Mouse (Mus musculus): Measurements from ENCODE around the gene Zfhx3. TPM values are rescaled to one million over a fixed set of nuclear protein-coding genes. Genes with fewer than 3 reads are reported as not detected.

The Zfhx3 gene
- polyA plus RNA-seq, 1 experiment from 2014 or later = 17.8 TPM

DNA sequence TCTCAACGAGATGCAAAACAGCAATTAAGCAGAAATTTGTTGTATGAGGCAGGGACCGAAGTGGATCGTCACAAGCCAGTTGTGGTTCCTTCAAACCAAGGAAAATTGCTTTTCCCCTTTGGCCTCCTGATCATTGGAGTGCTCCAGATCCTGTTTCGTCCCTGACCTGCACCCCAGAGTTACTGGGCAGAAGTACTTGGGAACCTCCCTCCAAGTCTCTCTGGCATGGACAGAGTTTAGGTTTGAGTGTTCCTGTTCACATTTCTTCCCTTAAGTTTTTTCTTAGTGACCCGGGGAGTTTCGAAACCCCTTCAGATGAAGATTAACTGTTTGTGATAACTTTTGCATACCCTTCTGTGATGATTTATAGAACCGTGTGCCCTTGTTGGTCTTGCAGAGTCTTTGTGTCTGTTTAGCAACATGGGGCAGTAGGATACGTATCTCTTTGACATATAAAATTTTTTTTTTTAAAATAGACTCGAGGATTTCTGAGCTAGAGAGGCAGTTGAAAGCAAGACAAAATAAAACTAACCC, 788.5 kb downstream of the Zfhx3 start:
- no peak for ATAC-seq
- peaks cover 8% of the 10 kb centered on the region for H3K27me3 ChIP-seq (replicated peaks; ENCODE audit: control insufficient read depth, insufficient read depth, low read length)
- H3K4me2 ChIP-seq (ENCODE audit: low read length) = no peak overlapping the region
- peaks cover 6% of the 10 kb centered on the region for H3K4me1 ChIP-seq (ENCODE audit: control insufficient read depth, insufficient read depth, low read depth, low read length)
- H3K27ac ChIP-seq (ENCODE audit: low read depth, low read length) = no peak overlapping the region
- no peak overlapping the region for H3K4me3 ChIP-seq (ENCODE audit: low read length)
- no peaks in the 10 kb centered on the region for H3K36me3 ChIP-seq (ENCODE audit: control insufficient read depth, insufficient read depth, low read length)
- no peak overlapping the region for H3K9ac ChIP-seq (ENCODE audit: low read depth, low read length)
- H3K9me3 ChIP-seq (ENCODE audit: control insufficient read depth, low read length) = no peaks in the 10 kb centered on the region
- WGBS = 51% methylated on average over 9 of the region's 9 CpGs

DNA sequence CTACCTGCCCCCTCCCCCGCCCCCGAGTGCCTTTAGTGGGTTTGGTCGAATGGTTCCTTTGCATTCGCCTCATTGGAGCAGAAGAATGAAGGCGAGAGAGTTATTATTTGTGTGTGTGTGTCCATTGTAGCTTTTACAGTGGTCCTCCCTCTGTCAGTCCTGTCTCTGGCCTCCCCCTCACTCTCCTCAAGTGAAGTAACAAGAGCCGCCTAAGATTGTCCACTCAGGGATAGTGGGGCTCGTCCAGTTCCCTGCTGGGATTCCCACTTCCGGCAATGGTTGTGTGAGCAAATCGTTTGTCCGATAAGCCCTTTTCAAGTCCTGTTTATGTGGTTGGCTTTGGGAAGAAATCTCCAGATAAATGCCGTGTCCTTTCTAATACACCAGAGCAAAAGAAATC, 790.1 kb downstream of the Zfhx3 start:
- peaks cover 6% of the 10 kb centered on the region for H3K4me1 ChIP-seq (ENCODE audit: control insufficient read depth, insufficient read depth, low read depth, low read length)
- H3K9ac ChIP-seq (ENCODE audit: low read depth, low read length) = no peak overlapping the region
- no peaks in the 10 kb centered on the region for H3K36me3 ChIP-seq (ENCODE audit: control insufficient read depth, insufficient read depth, low read length)
- H3K4me2 ChIP-seq (ENCODE audit: low read length) = no peak overlapping the region; the same call in 1 of the 2 replicates
- no peak for ATAC-seq
- WGBS = 19% methylated on average over 11 of the region's 11 CpGs
- no peaks in the 10 kb centered on the region for H3K9me3 ChIP-seq (ENCODE audit: control insufficient read depth, low read length)
- H3K27me3 ChIP-seq (replicated peaks; ENCODE audit: control insufficient read depth, insufficient read depth, low read length) = peaks cover 8% of the 10 kb centered on the region; the same call in 1 of the 2 replicates
- no peak overlapping the region for H3K27ac ChIP-seq (ENCODE audit: low read depth, low read length)
- H3K4me3 ChIP-seq (ENCODE audit: low read length) = no peak overlapping the region

DNA sequence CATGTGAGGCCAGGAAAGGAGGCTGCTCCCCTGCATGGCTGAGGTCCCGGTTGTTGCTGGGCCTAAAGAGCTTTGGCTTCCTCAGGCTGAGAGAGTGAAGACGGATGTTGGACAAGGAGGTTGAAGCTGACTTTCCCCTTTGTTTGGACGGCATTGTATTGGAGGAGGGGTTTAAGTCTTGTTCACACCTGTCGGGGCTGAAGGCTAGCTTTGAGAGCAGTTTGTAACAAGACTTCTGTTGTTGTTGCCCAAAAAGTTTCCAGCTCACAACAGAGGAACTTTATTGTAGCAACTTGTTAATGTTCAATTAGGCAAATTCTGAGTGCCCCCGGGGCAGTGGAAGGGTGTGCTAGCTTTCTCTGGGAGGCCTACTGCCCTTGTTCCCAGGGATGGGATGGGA, 790.9 kb downstream of the Zfhx3 start:
- H3K4me3 ChIP-seq (ENCODE audit: low read length) = no peak overlapping the region
- peaks cover 6% of the 10 kb centered on the region for H3K4me1 ChIP-seq (ENCODE audit: control insufficient read depth, insufficient read depth, low read depth, low read length)
- H3K36me3 ChIP-seq (ENCODE audit: control insufficient read depth, insufficient read depth, low read length) = no peaks in the 10 kb centered on the region
- H3K27me3 ChIP-seq (replicated peaks; ENCODE audit: control insufficient read depth, insufficient read depth, low read length) = peaks cover 7% of the 10 kb centered on the region; the same call in 1 of the 2 replicates
- WGBS = 69% methylated on average over 5 of the region's 5 CpGs
- H3K27ac ChIP-seq (ENCODE audit: low read depth, low read length) = no peak overlapping the region
- no peak overlapping the region for H3K9ac ChIP-seq (ENCODE audit: low read depth, low read length)
- no peak for ATAC-seq
- H3K9me3 ChIP-seq (ENCODE audit: control insufficient read depth, low read length) = no peaks in the 10 kb centered on the region
- no peak overlapping the region for H3K4me2 ChIP-seq (ENCODE audit: low read length)

DNA sequence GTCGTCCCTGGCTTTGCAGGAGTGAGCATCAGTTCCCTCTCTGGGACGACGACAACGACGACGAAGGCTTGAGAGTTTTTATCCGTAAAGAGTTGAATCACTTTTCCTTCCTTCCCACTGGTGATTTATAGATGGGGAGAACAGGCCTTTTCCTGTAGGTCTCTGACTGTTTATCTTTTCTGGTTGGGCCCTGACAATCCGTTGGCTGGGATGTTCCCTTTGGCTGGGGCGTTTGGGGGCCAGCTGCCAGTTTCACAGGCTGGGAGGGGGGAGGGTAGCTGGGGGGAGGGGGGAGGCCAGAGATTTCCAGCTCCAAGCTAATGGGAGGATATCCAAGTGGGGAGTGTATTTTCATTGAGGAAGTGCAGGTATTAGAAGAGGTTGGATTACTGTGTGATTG, 794.0 kb downstream of the Zfhx3 start:
- no peak for ATAC-seq
- Histone ChIP-seq H3K9ac (ENCODE audit: low read depth, low read length) (no peak overlapping the region), H3K27ac (ENCODE audit: low read depth, low read length) (no peak overlapping the region), H3K36me3 (ENCODE audit: control insufficient read depth, insufficient read depth, low read length) (no peaks in the 10 kb centered on the region), H3K4me2 (ENCODE audit: low read length) (no peak overlapping the region), H3K9me3 (ENCODE audit: control insufficient read depth, low read length) (no peaks in the 10 kb centered on the region), H3K27me3 (replicated peaks; ENCODE audit: control insufficient read depth, insufficient read depth, low read length) (0 out of 2 replicates have a peak, but pooled peaks cover 2% of the 10 kb centered on the region), H3K4me3 (ENCODE audit: low read length) (no peak overlapping the region), H3K4me1 (ENCODE audit: control insufficient read depth, insufficient read depth, low read depth, low read length) (peaks cover under 1% of the 10 kb centered on the region)
- WGBS = 26% methylated on average over 9 of the region's 9 CpGs

DNA sequence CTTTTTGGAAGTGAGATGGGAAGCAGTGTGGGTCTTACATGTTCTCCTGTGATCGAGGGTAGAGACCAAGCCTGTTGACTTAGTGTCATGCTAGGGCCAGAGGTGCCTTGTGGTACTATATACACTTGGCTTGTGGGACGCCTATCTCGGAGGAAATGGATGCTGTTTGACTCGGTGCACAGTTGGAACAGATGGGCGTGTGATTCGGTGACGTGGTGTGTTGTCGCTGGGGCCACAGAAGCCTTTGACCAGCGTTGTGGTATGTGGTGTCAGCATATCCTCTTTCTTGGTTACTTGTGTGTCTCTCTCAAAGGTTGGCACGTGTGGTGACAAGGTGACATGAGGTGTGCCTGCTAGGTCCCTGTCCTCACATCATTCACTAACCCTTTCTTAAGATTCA, 795.7 kb downstream of the Zfhx3 start:
- Histone ChIP-seq H3K9me3 (ENCODE audit: control insufficient read depth, low read length) (no peaks in the 10 kb centered on the region), H3K27me3 (replicated peaks; ENCODE audit: control insufficient read depth, insufficient read depth, low read length) (0 out of 2 replicates have a peak, but pooled peaks cover 2% of the 10 kb centered on the region), H3K27ac (ENCODE audit: low read depth, low read length) (no peak overlapping the region), H3K9ac (ENCODE audit: low read depth, low read length) (no peak overlapping the region), H3K4me2 (ENCODE audit: low read length) (no peak overlapping the region), H3K4me1 (ENCODE audit: control insufficient read depth, insufficient read depth, low read depth, low read length) (no peaks in the 10 kb centered on the region; the same call in 1 of the 2 replicates), H3K36me3 (ENCODE audit: control insufficient read depth, insufficient read depth, low read length) (no peaks in the 10 kb centered on the region), H3K4me3 (ENCODE audit: low read length) (no peak overlapping the region)
- no peak for ATAC-seq
- 90% methylated on average over 10 of the region's 10 CpGs for WGBS

DNA sequence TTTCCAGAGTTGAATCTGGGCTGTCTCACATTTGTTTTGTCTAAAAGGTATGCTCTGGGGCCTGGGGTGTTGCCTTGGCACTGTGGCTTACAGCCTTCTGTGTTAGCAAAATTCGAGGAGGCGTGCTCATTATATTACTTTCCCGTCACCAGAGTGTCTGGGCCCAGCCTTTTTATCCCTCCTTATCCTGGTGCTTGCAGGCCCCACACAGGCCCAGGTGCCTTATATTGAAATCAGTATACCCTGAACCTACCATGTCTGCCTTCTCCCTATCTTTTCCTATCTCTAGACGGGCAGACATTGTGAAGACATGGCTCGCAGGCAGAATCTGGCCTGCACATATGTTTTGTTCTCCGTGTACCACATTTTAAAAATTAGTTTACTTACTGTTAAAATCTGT, 797.1 kb downstream of the Zfhx3 start:
- H3K27ac ChIP-seq (ENCODE audit: low read depth, low read length) = no peak overlapping the region
- no peaks in the 10 kb centered on the region for H3K9me3 ChIP-seq (ENCODE audit: control insufficient read depth, low read length)
- no peak for ATAC-seq
- H3K4me1 ChIP-seq (ENCODE audit: control insufficient read depth, insufficient read depth, low read depth, low read length) = no peaks in the 10 kb centered on the region
- H3K4me2 ChIP-seq (ENCODE audit: low read length) = no peak overlapping the region
- no peak overlapping the region for H3K4me3 ChIP-seq (ENCODE audit: low read length)
- 84% methylated on average over 6 of the region's 6 CpGs for WGBS
- H3K27me3 ChIP-seq (replicated peaks; ENCODE audit: control insufficient read depth, insufficient read depth, low read length) = no peaks in the 10 kb centered on the region
- no peak overlapping the region for H3K9ac ChIP-seq (ENCODE audit: low read depth, low read length)
- no peaks in the 10 kb centered on the region for H3K36me3 ChIP-seq (ENCODE audit: control insufficient read depth, insufficient read depth, low read length)

DNA sequence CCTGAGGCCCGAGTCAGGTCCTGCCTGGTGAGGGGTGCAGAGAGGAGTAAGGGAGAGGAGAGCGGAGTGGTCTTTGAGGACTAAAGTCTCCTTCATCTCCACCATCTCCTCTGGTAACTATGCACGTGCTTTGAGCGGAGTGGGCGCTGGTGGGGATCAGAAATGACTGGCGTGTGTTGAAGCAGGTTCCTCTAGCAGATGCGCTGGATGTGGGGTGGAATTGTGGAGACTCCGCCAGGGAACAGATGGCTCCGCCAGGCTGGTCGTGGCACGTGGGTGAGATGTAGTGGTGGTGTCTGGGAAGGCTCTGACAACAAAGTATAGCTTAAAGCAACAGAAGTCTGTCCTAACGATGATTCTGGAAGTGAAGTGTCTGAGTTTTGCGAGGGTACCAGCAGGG, 798.0 kb downstream of the Zfhx3 start:
- H3K4me1 ChIP-seq (ENCODE audit: control insufficient read depth, insufficient read depth, low read depth, low read length) = no peaks in the 10 kb centered on the region
- no peaks in the 10 kb centered on the region for H3K27me3 ChIP-seq (replicated peaks; ENCODE audit: control insufficient read depth, insufficient read depth, low read length)
- no peak overlapping the region for H3K4me3 ChIP-seq (ENCODE audit: low read length)
- H3K36me3 ChIP-seq (ENCODE audit: control insufficient read depth, insufficient read depth, low read length) = no peaks in the 10 kb centered on the region
- H3K9ac ChIP-seq (ENCODE audit: low read depth, low read length) = no peak overlapping the region
- no peaks in the 10 kb centered on the region for H3K9me3 ChIP-seq (ENCODE audit: control insufficient read depth, low read length)
- no peak for ATAC-seq
- no peak overlapping the region for H3K27ac ChIP-seq (ENCODE audit: low read depth, low read length)
- WGBS = 83% methylated on average over 13 of the region's 13 CpGs
- no peak overlapping the region for H3K4me2 ChIP-seq (ENCODE audit: low read length)

DNA sequence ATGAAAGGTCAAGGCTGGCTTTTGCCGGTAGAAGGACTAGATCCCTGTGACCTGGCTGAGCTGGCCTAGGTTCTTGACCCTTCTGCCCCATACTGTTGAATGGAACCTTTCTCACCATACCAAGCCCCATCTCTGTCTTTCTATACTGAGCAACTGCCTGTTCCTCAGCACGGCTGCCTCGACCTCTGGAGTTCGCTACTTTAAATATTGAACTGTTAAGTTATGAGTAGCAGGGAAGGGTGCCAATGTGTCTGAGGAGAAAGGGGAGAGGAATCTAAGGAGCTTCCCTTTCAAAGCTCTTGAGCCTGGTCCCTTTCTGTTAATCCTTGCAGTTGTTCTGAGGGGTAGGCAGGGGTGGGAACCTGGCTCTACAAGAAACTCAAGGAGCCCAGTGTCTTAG, 799.2 kb downstream of the Zfhx3 start:
- Histone ChIP-seq H3K4me2 (ENCODE audit: low read length) (no peak overlapping the region), H3K4me3 (ENCODE audit: low read length) (no peak overlapping the region), H3K9ac (ENCODE audit: low read depth, low read length) (no peak overlapping the region), H3K27ac (ENCODE audit: low read depth, low read length) (no peak overlapping the region), H3K36me3 (ENCODE audit: control insufficient read depth, insufficient read depth, low read length) (no peaks in the 10 kb centered on the region), H3K4me1 (ENCODE audit: control insufficient read depth, insufficient read depth, low read depth, low read length) (no peaks in the 10 kb centered on the region), H3K27me3 (replicated peaks; ENCODE audit: control insufficient read depth, insufficient read depth, low read length) (no peaks in the 10 kb centered on the region), H3K9me3 (ENCODE audit: control insufficient read depth, low read length) (no peaks in the 10 kb centered on the region)
- WGBS = 89% methylated on average over 4 of the region's 4 CpGs
- ATAC-seq = no peak

DNA sequence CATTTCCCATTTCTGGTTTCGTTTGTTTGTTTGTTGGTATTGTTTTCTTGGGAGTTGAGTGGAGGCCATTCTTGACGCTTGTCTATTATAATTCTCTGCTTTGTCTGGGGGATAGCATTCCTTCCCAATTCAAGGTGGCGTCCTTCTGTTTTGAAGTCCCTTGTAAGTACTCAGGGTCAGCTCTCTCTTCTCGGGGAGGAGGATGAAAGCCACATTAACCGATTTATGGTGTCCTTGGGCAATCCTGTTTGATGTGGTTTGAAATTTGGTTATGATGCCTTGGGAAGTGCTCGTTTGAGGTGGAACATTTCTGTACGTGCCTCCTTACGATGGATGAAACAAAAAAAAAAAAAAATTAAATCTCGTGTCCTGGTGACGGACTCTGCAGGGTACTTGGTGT, 800.0 kb downstream of the Zfhx3 start:
- WGBS = 87% methylated on average over 10 of the region's 10 CpGs
- Histone ChIP-seq H3K9ac (ENCODE audit: low read depth, low read length) (no peak overlapping the region), H3K4me2 (ENCODE audit: low read length) (no peak overlapping the region)

DNA sequence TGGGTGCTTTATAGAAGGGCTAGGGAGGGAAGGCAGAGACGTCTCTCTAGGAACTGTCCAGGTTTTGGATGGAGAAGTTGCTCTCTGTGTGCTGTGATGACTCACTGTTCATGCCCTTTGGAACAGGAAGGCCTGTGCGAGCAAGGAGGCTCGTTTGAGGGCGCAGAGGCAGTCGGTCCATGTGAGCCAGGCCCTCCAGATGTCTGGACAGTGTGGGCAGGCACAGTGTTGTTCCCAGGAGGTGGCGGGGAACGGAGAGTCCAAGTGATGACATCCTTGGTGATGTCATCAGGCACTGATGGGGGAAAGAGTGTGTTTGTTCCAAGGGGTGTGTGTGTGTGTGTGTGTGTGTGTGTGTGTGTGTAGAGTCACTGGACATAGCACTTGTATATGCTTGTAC, 800.8 kb downstream of the Zfhx3 start:
- H3K36me3 ChIP-seq (ENCODE audit: control insufficient read depth, insufficient read depth, low read length) = no peaks in the 10 kb centered on the region
- WGBS = 75% methylated on average over 7 of the region's 7 CpGs
- H3K27me3 ChIP-seq (replicated peaks; ENCODE audit: control insufficient read depth, insufficient read depth, low read length) = no peaks in the 10 kb centered on the region
- H3K9ac ChIP-seq (ENCODE audit: low read depth, low read length) = no peak overlapping the region
- H3K4me2 ChIP-seq (ENCODE audit: low read length) = no peak overlapping the region
- H3K27ac ChIP-seq (ENCODE audit: low read depth, low read length) = no peak overlapping the region
- H3K4me1 ChIP-seq (ENCODE audit: control insufficient read depth, insufficient read depth, low read depth, low read length) = peaks cover 2% of the 10 kb centered on the region; the same call in 1 of the 2 replicates
- H3K9me3 ChIP-seq (ENCODE audit: control insufficient read depth, low read length) = no peaks in the 10 kb centered on the region
- ATAC-seq = no peak
- no peak overlapping the region for H3K4me3 ChIP-seq (ENCODE audit: low read length)

More for the DNA sequence above, 800.0 kb downstream of the Zfhx3 start:
- H3K4me1 ChIP-seq (ENCODE audit: control insufficient read depth, insufficient read depth, low read depth, low read length) = no peaks in the 10 kb centered on the region
- H3K27ac ChIP-seq (ENCODE audit: low read depth, low read length) = no peak overlapping the region
- H3K9me3 ChIP-seq (ENCODE audit: control insufficient read depth, low read length) = no peaks in the 10 kb centered on the region
- H3K27me3 ChIP-seq (replicated peaks; ENCODE audit: control insufficient read depth, insufficient read depth, low read length) = no peaks in the 10 kb centered on the region
- ATAC-seq = no peak
- H3K36me3 ChIP-seq (ENCODE audit: control insufficient read depth, insufficient read depth, low read length) = no peaks in the 10 kb centered on the region
- no peak overlapping the region for H3K4me3 ChIP-seq (ENCODE audit: low read length)

Data from hindbrain, embryonic 16.5 days (tissue).